Mouse (Mus musculus) G1E (cell line): ENCODE data around the gene Hivep3.

Experiments used
- CTCF ChIP-seq: IDR thresholded peaks from 2 replicates; pipeline ENCODE4 v1.5.1; 2012; ENCODE audit warnings: low read depth, low read length, inconsistent platforms, mixed read lengths
- GATA1 ChIP-seq: IDR thresholded peaks from 2 replicates; pipeline ENCODE4 v1.6.1; 2012; ENCODE audit warnings: borderline replicate concordance, low read length, inconsistent platforms, mixed read lengths
- GATA2 ChIP-seq: IDR thresholded peaks from 2 replicates; pipeline ENCODE4 v1.6.1; 2012; ENCODE audit warnings: low read depth, low read length, inconsistent platforms, borderline replicate concordance

DNA sequence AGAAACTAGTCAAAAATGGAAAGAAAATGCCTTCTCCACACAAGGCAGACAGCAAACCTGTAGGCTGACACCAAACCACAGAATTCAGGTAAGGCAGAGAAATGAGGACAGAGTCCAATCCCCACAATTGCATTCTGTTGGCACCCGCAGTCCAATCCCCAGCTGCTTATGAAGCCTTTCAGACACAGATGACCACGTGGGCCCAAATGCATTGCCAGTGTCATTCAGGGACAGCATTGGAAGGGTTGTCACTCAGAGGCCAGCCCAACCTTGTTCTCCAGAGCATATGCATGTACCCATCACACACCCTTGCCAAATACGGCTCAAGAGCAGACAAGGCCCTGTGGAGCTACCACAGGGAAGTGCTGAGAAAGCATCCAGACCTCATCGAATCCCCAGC is 204.9 kb downstream of the Hivep3 start:
- TF ChIP-seq CTCF (no peak), GATA1 (no peak), GATA2 (no peak)
